Mouse (Mus musculus) frontal cortex, adult (tissue): ENCODE data around the gene Ccdc33.
A peak's percentile ranks its signal among the peaks of the same experiment; 100 is the strongest.

Experiments used
- ATAC-seq: cut with Nextera tagmentation; 2 replicates; pipeline ENCODE4 v1.9.2; 2017; ENCODE audit warnings: mild to moderate bottlenecking, moderate library complexity, mixed read lengths; ENCODE audit not compliant: low TSS enrichment

Gene Ccdc33

GRCm38 (mm10) chr9:58129508-58129907 is 10.9 kb upstream of the Ccdc33 start:
- no peak for ATAC-seq

GRCm38 (mm10) chr9:58128926-58129413 is 10.3 kb upstream of the Ccdc33 start:
- no peak for ATAC-seq

GRCm38 (mm10) chr9:58125811-58126210 is 7.2 kb upstream of the Ccdc33 start:
- ATAC-seq: no peak

- no peak for ATAC-seq
Measured at GRCm38 (mm10) chr9:58125085-58125484, 6.5 kb upstream of the Ccdc33 start.

GRCm38 (mm10) chr9:58116024-58116651 is 2.5 kb downstream of the Ccdc33 start:
- ATAC-seq: peak; percentile 35; the same call in 1 of the 2 replicates

- ATAC-seq: no peak
Measured at GRCm38 (mm10) chr9:58115297-58115925, 3.2 kb downstream of the Ccdc33 start.

- no peak for ATAC-seq
Measured at GRCm38 (mm10) chr9:58114019-58114418, 4.6 kb downstream of the Ccdc33 start.

- no peak for ATAC-seq
Measured at GRCm38 (mm10) chr9:58113279-58113884, 5.2 kb downstream of the Ccdc33 start.

GRCm38 (mm10) chr9:58112866-58113278 is 5.8 kb downstream of the Ccdc33 start:
- no peak for ATAC-seq

- ATAC-seq: no peak
Measured at GRCm38 (mm10) chr9:58112321-58112751, 6.3 kb downstream of the Ccdc33 start.

GRCm38 (mm10) chr9:58111431-58111830 is 7.2 kb downstream of the Ccdc33 start:
- ATAC-seq: peak; percentile 74

- no peak for ATAC-seq
Measured at GRCm38 (mm10) chr9:58110787-58111186, 7.8 kb downstream of the Ccdc33 start.

- no peak for ATAC-seq
Measured at GRCm38 (mm10) chr9:58107494-58107893, 11.1 kb downstream of the Ccdc33 start.

- no peak for ATAC-seq
Measured at GRCm38 (mm10) chr9:58105595-58106169, 12.9 kb downstream of the Ccdc33 start.

- no peak for ATAC-seq
Measured at GRCm38 (mm10) chr9:58103647-58104046, 15.0 kb downstream of the Ccdc33 start.

- peak; percentile 62 for ATAC-seq
Measured at GRCm38 (mm10) chr9:58102013-58102412, 16.6 kb downstream of the Ccdc33 start.

- no peak for ATAC-seq
Measured at GRCm38 (mm10) chr9:58099836-58100565, 18.6 kb downstream of the Ccdc33 start.

GRCm38 (mm10) chr9:58096629-58097301 is 21.9 kb downstream of the Ccdc33 start:
- ATAC-seq: peak; percentile 80

GRCm38 (mm10) chr9:58095977-58096376 is 22.6 kb downstream of the Ccdc33 start:
- ATAC-seq: no peak

- ATAC-seq: no peak
Measured at GRCm38 (mm10) chr9:58093776-58094175, 24.8 kb downstream of the Ccdc33 start.

- ATAC-seq: no peak
Measured at GRCm38 (mm10) chr9:58092581-58093269, 25.9 kb downstream of the Ccdc33 start.
